Mouse (Mus musculus) midbrain, embryonic 12.5 days (tissue): ENCODE data around the gene Ptprg. TPM values are rescaled to one million over a fixed set of nuclear protein-coding genes. Genes with fewer than 3 reads are reported as not detected.
"Not testable (repeated sequence)": the region's sequence is repeated elsewhere in the genome, so short reads cannot be mapped to it uniquely, and the experiment has no call there.

Source experiments
- ATAC-seq: fragments of 200-750 bp; cut with Nextera tagmentation; 2 replicates; pipeline ENCODE4 v1.8.0; 2017; ENCODE audit warnings: low read depth, moderate TSS enrichment, moderate library complexity; ENCODE audit not compliant: low FRiP score
- H3K27ac ChIP-seq: fragments of 300-500 bp; sonication (generic); replicated peaks from 2 replicates; pipeline ENCODE4 v1.5.1; 2016; ENCODE audit warnings: mild to moderate bottlenecking
- H3K27me3 ChIP-seq: fragments of 300-500 bp; sonication (generic); 2 replicates; pipeline ENCODE4 v1.6.1; 2016; ENCODE audit warnings: mild to moderate bottlenecking
- H3K36me3 ChIP-seq: fragments of 300-500 bp; sonication (generic); 2 replicates; pipeline ENCODE4 v1.6.1; 2016
- H3K4me1 ChIP-seq: fragments of 300-500 bp; sonication (generic); 2 replicates; pipeline ENCODE4 v1.6.1; 2016
- H3K4me2 ChIP-seq: fragments of 300-500 bp; sonication (generic); replicated peaks from 2 replicates; pipeline ENCODE4 v1.6.1; 2016; ENCODE audit warnings: mild to moderate bottlenecking, moderate library complexity
- H3K4me3 ChIP-seq: fragments of 300-500 bp; sonication (generic); 2 replicates; pipeline ENCODE4 v1.5.1; 2016; ENCODE audit warnings: mild to moderate bottlenecking
- H3K9ac ChIP-seq: fragments of 300-500 bp; sonication (generic); replicated peaks from 2 replicates; pipeline ENCODE4 v1.6.1; 2016; ENCODE audit warnings: mild to moderate bottlenecking, moderate library complexity
- H3K9me3 ChIP-seq: fragments of 300-500 bp; sonication (generic); 2 replicates; pipeline ENCODE4 v1.6.1; 2016; ENCODE audit warnings: mild to moderate bottlenecking
- WGBS: fragments of 180-500 bp; shearing (Covaris S2); methylation state at CpG from one replicate; pipeline ENCODE4 v1.1.7; 2016; 5-methylcytosine and 5-hydroxymethylcytosine counted together
- polyA plus RNA-seq: library from polyadenylated mRNA; unstranded; fragments of >200 nt; fragmentation: Nextera tagmentation; extraction: Ambion mirVana; gene quantifications from 2 replicates; pipeline ENCODE4 v1.2.1, GENCODE M21; 2016

Ptprg gene
- polyA plus RNA-seq, 1 experiment from 2014 or later: 47.4 TPM

GRCm38 (mm10) chr14:11775951-11776495, 222.7 kb downstream of the Ptprg start:
- Histone ChIP-seq H3K9me3 (no peaks in the 10 kb centered on the region), H3K4me2 (no peak overlapping the region)

GRCm38 (mm10) chr14:11776566-11776965, 223.2 kb downstream of the Ptprg start:
- Histone ChIP-seq H3K9ac (no peak overlapping the region), H3K9me3 (no peaks in the 10 kb centered on the region), H3K27me3 (no peaks in the 10 kb centered on the region), H3K36me3 (no peaks in the 10 kb centered on the region), H3K27ac (no peak overlapping the region), H3K4me1 (peaks cover 26% of the 10 kb centered on the region), H3K4me2 (no peak overlapping the region), H3K4me3 (no peak overlapping the region)
- no peak for ATAC-seq
- WGBS: 83% methylated on average over 6 of the region's 6 CpGs

More at GRCm38 (mm10) chr14:11775951-11776495, 222.7 kb downstream of the Ptprg start:
- Histone ChIP-seq H3K27ac (peak overlapping the region; percentile 26; the same call in 1 of the 2 replicates), H3K27me3 (no peaks in the 10 kb centered on the region), H3K36me3 (no peaks in the 10 kb centered on the region), H3K4me3 (no peak overlapping the region), H3K4me1 (peaks cover 26% of the 10 kb centered on the region), H3K9ac (no peak overlapping the region)
- WGBS: 66% methylated on average over 6 of the region's 6 CpGs
- no peak for ATAC-seq

GRCm38 (mm10) chr14:11791190-11791589, 237.9 kb downstream of the Ptprg start:
- H3K4me3 ChIP-seq: no peak overlapping the region
- no peak overlapping the region for H3K9ac ChIP-seq
- no peaks in the 10 kb centered on the region for H3K4me1 ChIP-seq
- WGBS: 73% methylated on average over 4 of the region's 4 CpGs
- ATAC-seq: no peak
- H3K4me2 ChIP-seq: no peak overlapping the region
- no peaks in the 10 kb centered on the region for H3K27me3 ChIP-seq
- no peak overlapping the region for H3K27ac ChIP-seq
- H3K9me3 ChIP-seq: no peaks in the 10 kb centered on the region
- H3K36me3 ChIP-seq: no peaks in the 10 kb centered on the region

- Histone ChIP-seq H3K27me3 (no peaks in the 10 kb centered on the region), H3K9me3 (no peaks in the 10 kb centered on the region), H3K4me1 (no peaks in the 10 kb centered on the region), H3K4me2 (no peak overlapping the region), H3K9ac (no peak overlapping the region), H3K27ac (no peak overlapping the region), H3K36me3 (no peaks in the 10 kb centered on the region), H3K4me3 (no peak overlapping the region)
- no peak for ATAC-seq
- WGBS: 83% methylated on average over 3 of the region's 3 CpGs
Observed at GRCm38 (mm10) chr14:11793847-11794246, 240.5 kb downstream of the Ptprg start.

GRCm38 (mm10) chr14:11802355-11803035, 249.2 kb downstream of the Ptprg start:
- H3K4me1 ChIP-seq: 0 out of 2 replicates have a peak, but pooled peaks cover 3% of the 10 kb centered on the region
- WGBS: 90% methylated on average over 4 of the region's 4 CpGs
- no peaks in the 10 kb centered on the region for H3K27me3 ChIP-seq
- ATAC-seq: no peak
- no peak overlapping the region for H3K4me2 ChIP-seq
- H3K27ac ChIP-seq: no peak overlapping the region
- H3K4me3 ChIP-seq: no peak overlapping the region
- H3K9ac ChIP-seq: no peak overlapping the region
- H3K9me3 ChIP-seq: no peaks in the 10 kb centered on the region
- H3K36me3 ChIP-seq: no peaks in the 10 kb centered on the region

- no peak for ATAC-seq
- no peaks in the 10 kb centered on the region for H3K9me3 ChIP-seq
- H3K36me3 ChIP-seq: no peaks in the 10 kb centered on the region
- no peak overlapping the region for H3K4me3 ChIP-seq
- 70% methylated on average over 5 of the region's 5 CpGs for WGBS
- H3K4me1 ChIP-seq: 0 out of 2 replicates have a peak, but pooled peaks cover 10% of the 10 kb centered on the region
- H3K9ac ChIP-seq: no peak overlapping the region
- no peak overlapping the region for H3K4me2 ChIP-seq
- no peak overlapping the region for H3K27ac ChIP-seq
- H3K27me3 ChIP-seq: no peaks in the 10 kb centered on the region
Observed at GRCm38 (mm10) chr14:11806674-11807073, 253.3 kb downstream of the Ptprg start.

GRCm38 (mm10) chr14:11807465-11807864, 254.1 kb downstream of the Ptprg start:
- H3K9me3 ChIP-seq: no peaks in the 10 kb centered on the region
- H3K27ac ChIP-seq: no peak overlapping the region
- no peaks in the 10 kb centered on the region for H3K27me3 ChIP-seq
- H3K4me1 ChIP-seq: 0 out of 2 replicates have a peak, but pooled peaks cover 10% of the 10 kb centered on the region
- no peak overlapping the region for H3K4me3 ChIP-seq
- WGBS: 79% methylated on average over 4 of the region's 4 CpGs
- H3K4me2 ChIP-seq: no peak overlapping the region
- ATAC-seq: no peak
- H3K36me3 ChIP-seq: no peaks in the 10 kb centered on the region
- no peak overlapping the region for H3K9ac ChIP-seq

- WGBS: 79% methylated on average over 7 of the region's 7 CpGs
- ATAC-seq: no peak
Observed at GRCm38 (mm10) chr14:11811142-11811761, 257.9 kb downstream of the Ptprg start.

GRCm38 (mm10) chr14:11812291-11812690, 259.0 kb downstream of the Ptprg start:
- no peaks in the 10 kb centered on the region for H3K27me3 ChIP-seq
- no peak overlapping the region for H3K4me3 ChIP-seq
- no peak for ATAC-seq
- H3K4me2 ChIP-seq: no peak overlapping the region
- WGBS: 91% methylated on average over 7 of the region's 7 CpGs
- H3K9ac ChIP-seq: no peak overlapping the region
- no peak overlapping the region for H3K27ac ChIP-seq
- no peaks in the 10 kb centered on the region for H3K9me3 ChIP-seq
- H3K36me3 ChIP-seq: no peaks in the 10 kb centered on the region
- H3K4me1 ChIP-seq: 0 out of 2 replicates have a peak, but pooled peaks cover 9% of the 10 kb centered on the region

More at GRCm38 (mm10) chr14:11811142-11811761, 257.9 kb downstream of the Ptprg start:
- Histone ChIP-seq H3K27ac (no peak overlapping the region), H3K27me3 (no peaks in the 10 kb centered on the region), H3K9me3 (no peaks in the 10 kb centered on the region), H3K9ac (no peak overlapping the region), H3K4me2 (no peak overlapping the region), H3K4me3 (no peak overlapping the region), H3K36me3 (no peaks in the 10 kb centered on the region), H3K4me1 (0 out of 2 replicates have a peak, but pooled peaks cover 10% of the 10 kb centered on the region)

- 76% methylated on average over 4 of the region's 4 CpGs for WGBS
- H3K4me2 ChIP-seq, H3K36me3 ChIP-seq, H3K4me3 ChIP-seq, H3K9me3 ChIP-seq, ATAC-seq, H3K27ac ChIP-seq, H3K9ac ChIP-seq, H3K27me3 ChIP-seq, H3K4me1 ChIP-seq: not testable (repeated sequence)
Observed at GRCm38 (mm10) chr14:11814811-11815210, 261.5 kb downstream of the Ptprg start.

GRCm38 (mm10) chr14:11817236-11817635, 263.9 kb downstream of the Ptprg start:
- no peak overlapping the region for H3K27ac ChIP-seq
- ATAC-seq: no peak
- 84% methylated on average over 6 of the region's 6 CpGs for WGBS

GRCm38 (mm10) chr14:11818054-11818453, 264.7 kb downstream of the Ptprg start:
- 83% methylated on average over 3 of the region's 3 CpGs for WGBS
- Histone ChIP-seq H3K27me3 (no peaks in the 10 kb centered on the region), H3K9ac (no peak overlapping the region), H3K27ac (no peak overlapping the region), H3K4me2 (no peak overlapping the region), H3K9me3 (no peaks in the 10 kb centered on the region), H3K4me3 (no peak overlapping the region), H3K36me3 (no peaks in the 10 kb centered on the region), H3K4me1 (peaks cover 6% of the 10 kb centered on the region; the same call in 1 of the 2 replicates)
- no peak for ATAC-seq

More at GRCm38 (mm10) chr14:11817236-11817635, 263.9 kb downstream of the Ptprg start:
- peaks cover 6% of the 10 kb centered on the region; the same call in 1 of the 2 replicates for H3K4me1 ChIP-seq
- H3K36me3 ChIP-seq: no peaks in the 10 kb centered on the region
- H3K4me3 ChIP-seq: no peak overlapping the region
- no peak overlapping the region for H3K4me2 ChIP-seq
- no peak overlapping the region for H3K9ac ChIP-seq
- H3K9me3 ChIP-seq: no peaks in the 10 kb centered on the region
- H3K27me3 ChIP-seq: no peaks in the 10 kb centered on the region
